Mouse (Mus musculus) thymus, adult 2 months (tissue): ENCODE data around the gene Gck. TPM values are rescaled to one million over a fixed set of nuclear protein-coding genes. Genes with fewer than 3 reads are reported as not detected.

Experiments used
- DNase-seq: peaks from one replicate; pipeline ENCODE4 v3.0.0; 2021
- H3K27ac ChIP-seq: fragments of 200-500 bp; 2 replicates; pipeline ENCODE4 v1.5.1; 2012; ENCODE audit warnings: low read length, control low read depth; ENCODE audit not compliant: control insufficient read depth, insufficient read depth
- H3K27me3 ChIP-seq: fragments of 200-500 bp; 2 replicates; pipeline ENCODE4 v1.6.1; 2012; ENCODE audit warnings: mild to moderate bottlenecking, low read length, moderate library complexity, mixed read lengths; ENCODE audit not compliant: control insufficient read depth, insufficient read depth
- H3K36me3 ChIP-seq: fragments of 200-500 bp; 2 replicates; pipeline ENCODE4 v1.6.1; 2012; ENCODE audit warnings: mild to moderate bottlenecking, low read length, moderate library complexity; ENCODE audit not compliant: control insufficient read depth, insufficient read depth
- H3K4me1 ChIP-seq: fragments of 200-500 bp; replicated peaks from 2 replicates; pipeline ENCODE4 v1.6.1; 2012; ENCODE audit warnings: low read length; ENCODE audit not compliant: control insufficient read depth, insufficient read depth
- H3K4me3 ChIP-seq: fragments of 200-500 bp; 2 replicates; pipeline ENCODE4 v1.5.1; 2012; ENCODE audit warnings: mild to moderate bottlenecking, low read length, control low read depth, moderate library complexity; ENCODE audit not compliant: control insufficient read depth, insufficient read depth
- CTCF ChIP-seq: fragments of 200-500 bp; IDR thresholded peaks from 2 replicates; pipeline ENCODE4 v1.5.1; 2012; ENCODE audit warnings: mild to moderate bottlenecking, control low read depth, low read length, moderate library complexity, borderline replicate concordance; ENCODE audit not compliant: control insufficient read depth, poor library complexity, insufficient read depth; ENCODE audit errors: extremely low read depth
- POLR2A ChIP-seq: fragments of 200-500 bp; IDR thresholded peaks from 2 replicates; pipeline ENCODE4 v1.6.1; 2012; ENCODE audit warnings: mild to moderate bottlenecking, low read length, control low read depth, moderate library complexity; ENCODE audit not compliant: control insufficient read depth, poor library complexity, insufficient read depth; ENCODE audit errors: extremely low read depth
- WGBS: fragments of 180-500 bp; shearing (Covaris S2); methylation state at CpG from one replicate; pipeline ENCODE4 v1.1.7; 2018; 5-methylcytosine and 5-hydroxymethylcytosine counted together
- polyA plus RNA-seq: library from polyadenylated mRNA; depleted of rRNA; stranded (reverse); fragments of >200 nt; gene quantifications from 2 replicates; pipeline ENCODE4 v1.2.3, GENCODE M21; 2012

Gck gene
- polyA plus RNA-seq, 1 experiment: 0.58 TPM

DNA sequence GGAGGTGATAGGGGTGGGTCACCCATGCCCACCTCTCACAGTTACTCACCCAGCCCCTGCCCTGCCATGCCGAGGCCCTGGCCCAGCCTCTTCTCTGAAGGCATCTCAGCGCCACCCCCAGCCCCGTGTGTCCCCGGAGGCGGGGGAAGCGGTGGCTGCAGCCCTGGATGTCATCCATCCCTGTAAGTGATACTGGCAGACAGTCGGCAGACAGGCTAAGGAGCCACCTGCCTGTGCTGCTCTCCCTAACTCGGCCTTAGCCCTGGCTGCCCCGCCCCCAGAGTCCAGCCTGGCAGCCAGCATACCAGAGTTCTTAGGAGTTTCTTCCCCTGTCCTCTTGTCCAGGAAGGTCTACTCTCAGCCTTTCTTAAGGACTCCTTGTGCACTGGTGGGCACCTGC lies 26.2 kb upstream of the Gck start:
- DNase-seq: no peak
- Histone ChIP-seq H3K27me3 (no peaks in the 10 kb centered on the region), H3K4me1 (no peaks in the 10 kb centered on the region), H3K27ac (no peak overlapping the region), H3K4me3 (no peak overlapping the region), H3K36me3 (no peaks in the 10 kb centered on the region)
- TF ChIP-seq POLR2A (no peak), CTCF (no peak)
- 92% methylated on average over 9 of the region's 9 CpGs for WGBS

DNA sequence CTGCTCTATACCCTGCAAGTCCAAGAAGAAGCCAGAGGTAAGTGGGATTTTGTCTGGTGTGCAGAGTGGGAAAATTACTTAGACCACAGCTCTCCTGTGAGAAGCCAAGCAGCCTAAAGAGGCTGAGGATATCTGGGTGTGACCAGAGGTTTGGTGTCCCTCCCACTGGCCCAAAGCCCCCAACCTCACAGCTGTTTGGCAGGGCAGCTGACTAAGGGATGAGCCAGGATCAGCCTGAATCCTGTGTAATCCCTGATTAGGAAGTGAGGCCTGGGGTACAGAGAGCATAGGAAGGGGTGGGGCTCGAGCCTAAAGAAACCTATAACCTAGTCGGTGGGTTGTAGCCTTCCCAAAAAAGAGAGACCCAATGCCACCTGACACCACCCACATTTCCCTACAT lies 25.2 kb upstream of the Gck start:
- Histone ChIP-seq H3K4me3 (no peak overlapping the region), H3K27me3 (no peaks in the 10 kb centered on the region), H3K27ac (no peak overlapping the region), H3K36me3 (no peaks in the 10 kb centered on the region), H3K4me1 (no peaks in the 10 kb centered on the region)
- no peak for DNase-seq
- WGBS: 96% methylated on average over 2 of the region's 2 CpGs
- TF ChIP-seq POLR2A (no peak), CTCF (no peak)

DNA sequence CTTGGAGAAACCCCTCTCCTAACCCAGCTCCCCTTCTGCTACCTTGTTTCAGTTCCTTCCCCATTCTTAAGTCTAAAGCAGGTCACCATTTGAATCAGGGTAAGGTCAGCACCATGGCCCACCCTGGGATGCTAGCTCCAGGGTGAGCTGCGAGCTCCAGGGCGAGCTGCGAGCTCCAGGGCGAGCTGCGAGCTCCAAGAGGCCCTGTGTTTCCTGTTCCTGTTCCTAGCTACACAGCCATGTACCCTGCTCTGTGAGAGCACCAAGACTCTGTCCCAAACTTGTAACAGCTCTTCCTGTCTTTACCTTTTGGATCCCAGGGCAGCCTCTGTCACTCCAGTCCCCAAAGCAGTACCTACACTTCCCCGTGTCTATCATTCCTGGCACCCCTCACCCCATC lies 24.2 kb upstream of the Gck start:
- WGBS: 50% methylated on average over 6 of the region's 6 CpGs
- H3K4me3 ChIP-seq: no peak overlapping the region

DNA sequence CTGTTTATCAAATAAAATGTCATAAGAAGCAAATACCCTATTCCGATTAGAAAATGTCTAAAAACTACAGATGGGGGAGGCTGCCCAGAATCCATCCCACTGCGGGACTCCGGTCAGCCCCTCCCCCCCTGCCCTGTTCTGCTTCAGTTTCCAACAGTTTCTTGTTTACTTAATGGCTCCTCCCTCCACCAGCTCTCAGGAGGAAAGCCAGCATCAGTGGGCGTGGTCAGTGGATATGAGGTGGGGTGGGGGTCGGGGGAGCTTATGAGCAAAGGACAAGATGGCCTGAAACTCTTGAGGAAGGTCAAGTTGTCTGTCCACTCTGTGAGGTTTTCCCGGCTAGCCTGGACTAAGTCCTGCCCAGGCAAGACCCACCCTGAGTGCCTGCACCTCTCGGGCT lies 23.3 kb upstream of the Gck start:
- Histone ChIP-seq H3K36me3 (peaks cover 7% of the 10 kb centered on the region), H3K27ac (no peak overlapping the region), H3K4me3 (no peak overlapping the region), H3K27me3 (no peaks in the 10 kb centered on the region), H3K4me1 (no peaks in the 10 kb centered on the region)
- WGBS: 93% methylated on average over 7 of the region's 7 CpGs
- DNase-seq: no peak
- TF ChIP-seq CTCF (no peak), POLR2A (no peak)

More for the DNA sequence above, 24.2 kb upstream of the Gck start:
- no peaks in the 10 kb centered on the region for H3K27me3 ChIP-seq
- H3K36me3 ChIP-seq: no peaks in the 10 kb centered on the region
- DNase-seq: no peak
- no peaks in the 10 kb centered on the region for H3K4me1 ChIP-seq
- TF ChIP-seq CTCF (no peak), POLR2A (no peak)
- no peak overlapping the region for H3K27ac ChIP-seq

DNA sequence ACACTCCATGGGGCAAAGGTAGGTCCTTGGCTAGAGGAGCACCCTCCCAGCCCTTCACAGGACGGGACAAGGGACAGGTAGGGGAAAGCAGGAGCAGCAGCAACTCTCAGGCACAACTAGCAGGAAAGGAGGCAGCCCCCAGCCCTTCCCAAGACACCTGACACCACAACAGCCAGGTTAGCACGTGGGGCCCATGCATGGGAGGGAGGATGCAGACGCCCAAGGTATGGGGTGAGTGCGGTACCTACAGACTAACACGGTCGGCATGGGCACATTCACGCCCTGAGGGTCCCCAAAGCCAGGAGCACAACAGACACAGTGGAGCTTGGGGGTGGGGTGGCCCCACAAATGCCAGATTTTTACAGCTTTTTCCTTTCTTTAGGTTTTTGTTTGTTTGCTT lies 21.3 kb upstream of the Gck start:
- TF ChIP-seq POLR2A (no peak), CTCF (no peak)
- WGBS: 94% methylated on average over 7 of the region's 7 CpGs
- H3K36me3 ChIP-seq: peaks cover 23% of the 10 kb centered on the region
- H3K4me1 ChIP-seq: no peaks in the 10 kb centered on the region
- H3K27me3 ChIP-seq: no peaks in the 10 kb centered on the region
- no peak overlapping the region for H3K4me3 ChIP-seq
- DNase-seq: no peak
- H3K27ac ChIP-seq: no peak overlapping the region

DNA sequence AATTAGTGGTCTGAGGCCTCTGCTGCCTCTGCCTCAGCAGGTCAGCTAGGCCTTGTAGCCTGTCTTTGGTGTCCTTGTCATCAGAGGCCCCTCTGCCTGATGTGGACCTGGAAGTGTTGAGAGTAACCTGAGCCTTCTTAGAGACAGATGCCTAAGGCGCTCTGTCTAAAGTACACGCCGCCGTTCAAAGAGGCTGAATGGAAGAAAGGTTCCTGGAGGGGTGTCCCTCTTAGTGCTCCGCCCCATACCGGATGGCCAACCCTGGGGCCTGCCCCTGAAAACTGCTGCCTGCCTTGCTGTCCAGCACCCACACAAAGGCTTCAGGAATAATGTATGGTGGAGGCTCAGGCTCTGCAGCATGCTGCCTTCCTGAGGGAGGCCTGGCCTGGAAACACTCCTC lies 18.3 kb upstream of the Gck start:
- no peak for DNase-seq
- peaks cover 52% of the 10 kb centered on the region for H3K36me3 ChIP-seq
- no peak overlapping the region for H3K27ac ChIP-seq
- 97% methylated on average over 6 of the region's 6 CpGs for WGBS
- no peaks in the 10 kb centered on the region for H3K4me1 ChIP-seq
- H3K27me3 ChIP-seq: no peaks in the 10 kb centered on the region
- no peak overlapping the region for H3K4me3 ChIP-seq
- TF ChIP-seq CTCF: no peak
- TF ChIP-seq POLR2A: no peak

- no peak overlapping the region for H3K27ac ChIP-seq
- H3K4me3 ChIP-seq: no peak overlapping the region
- WGBS: 94% methylated on average over 3 of the region's 3 CpGs
- no peaks in the 10 kb centered on the region for H3K4me1 ChIP-seq
- DNase-seq: no peak
- H3K27me3 ChIP-seq: no peaks in the 10 kb centered on the region
- H3K36me3 ChIP-seq: peaks cover 66% of the 10 kb centered on the region
- TF ChIP-seq POLR2A (no peak), CTCF (no peak)
Observed at GRCm38 (mm10) chr11:5966751-5967150, 16.9 kb upstream of the Gck start.
